Mouse (Mus musculus) kidney, adult 2 months (tissue): Measurements from ENCODE around the gene Hspa13.

ENCODE experiments used
- CTCF ChIP-seq: fragments of 200-500 bp; conservative IDR thresholded peaks from 2 replicates; pipeline ENCODE4 v1.5.1; 2011; ENCODE audit warnings: low read depth, mild to moderate bottlenecking, control low read depth, low read length, moderate library complexity, mixed read lengths; ENCODE audit not compliant: insufficient read depth, insufficient read length
- POLR2A ChIP-seq: fragments of 200-500 bp; IDR thresholded peaks from one replicate; pipeline ENCODE4 v1.6.1; 2011; ENCODE audit warnings: low read depth, low read length, control low read depth

GRCm38 (mm10) chr16:75696176-75696575, 70.7 kb downstream of the Hspa13 start:
- TF ChIP-seq CTCF (peak; percentile 76), POLR2A (no peak)
